Mouse (Mus musculus) lung, adult 2 months (tissue): ENCODE measurements around the gene Iqck.

ENCODE experiments used
- CTCF ChIP-seq: fragments of 200-500 bp; IDR thresholded peaks from 2 replicates; pipeline ENCODE4 v1.5.1; 2011; ENCODE audit warnings: mild to moderate bottlenecking, low read length, control low read depth; ENCODE audit not compliant: insufficient read depth
- POLR2A ChIP-seq: fragments of 200-500 bp; IDR thresholded peaks from 2 replicates; pipeline ENCODE4 v1.6.1; 2011; ENCODE audit warnings: low read depth, mild to moderate bottlenecking, control low read depth, low read length, borderline replicate concordance; ENCODE audit errors: extremely low read depth

DNA sequence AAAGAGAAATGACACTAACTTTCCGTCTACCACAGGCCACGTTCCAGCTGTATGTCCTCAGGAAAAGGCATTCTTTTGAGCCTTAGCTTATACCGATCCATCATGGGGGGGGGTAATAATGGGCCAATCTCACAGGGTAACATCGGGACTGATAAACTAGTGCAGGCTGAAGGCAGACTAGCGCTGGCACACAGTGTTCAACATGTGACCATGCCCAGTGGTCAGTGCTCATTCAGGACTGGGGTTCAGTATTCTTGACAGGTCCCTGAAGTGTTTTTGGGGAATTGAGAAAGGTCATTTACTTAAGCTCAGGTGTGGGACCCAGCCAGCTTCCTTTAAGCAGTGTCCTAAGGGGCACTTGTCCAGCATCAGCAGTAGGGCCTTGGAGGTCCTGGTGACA lies 126.3 kb downstream of the Iqck start:
- no peak for TF ChIP-seq CTCF
- TF ChIP-seq POLR2A: no peak
